Mouse (Mus musculus) kidney, adult 18-20 months (tissue): ENCODE measurements around the gene BC017158.

Experiments
- DNase-seq: peaks from one replicate; pipeline ENCODE4 v3.0.0; 2021

BC017158 gene

GRCm38 (mm10) chr7:128231741-128232140 is 66.2 kb downstream of the BC017158 start:
- no peak for DNase-seq
